In the genomic region with DNA sequence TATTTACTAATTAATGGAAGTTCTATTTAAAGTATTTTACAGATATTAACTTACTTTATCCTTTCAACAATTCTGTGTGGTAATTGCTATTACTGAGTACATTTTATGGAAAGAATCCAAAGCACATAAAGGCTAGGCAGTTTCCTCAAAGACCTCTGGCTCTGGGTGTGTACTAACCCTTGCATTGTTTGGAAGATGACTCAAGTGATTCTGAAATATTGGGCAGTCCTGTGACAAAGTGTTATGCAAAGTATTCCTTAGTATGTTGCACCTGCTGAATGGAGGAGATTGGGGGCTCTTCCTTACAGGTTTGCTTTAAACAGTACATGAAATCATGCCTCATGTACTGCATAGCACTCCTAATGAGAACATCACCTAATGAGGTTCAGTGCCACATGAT, we compare ENCODE assay signal across 19 mouse cellular contexts.
"Had no signal": no experiment of that assay in that cellular context is flagged by ENCODE, and none has a peak within 500 bp of the region (broad histone marks: within the 10 kb centered on the region; RNA-seq: fewer than 3 reads in every experiment).

No protein-coding gene starts in this region.

- H3K36me3 ChIP-seq: liver, embryonic 13.5 days; liver, embryonic 15.5 days; lung, embryonic 15.5 days; midbrain, embryonic 13.5 days; midbrain, embryonic 15.5 days; neural tube, embryonic 13.5 days; stomach, embryonic 15.5 days had no signal

- H3K27ac ChIP-seq: liver, embryonic 13.5 days; liver, embryonic 15.5 days; macrophage; midbrain, embryonic 13.5 days; midbrain, embryonic 15.5 days; neural tube, embryonic 13.5 days; stomach, embryonic 15.5 days had no signal

- ATAC-seq: liver, postnatal 0 days; lung, postnatal 0 days; midbrain, embryonic 13.5 days; midbrain, embryonic 15.5 days had no signal

- H3K9ac ChIP-seq: liver, embryonic 13.5 days; liver, embryonic 15.5 days; liver, postnatal 0 days; lung, embryonic 15.5 days; midbrain, embryonic 13.5 days; midbrain, embryonic 15.5 days; neural tube, embryonic 13.5 days; stomach, embryonic 15.5 days had no signal

- DNase-seq: liver, embryonic 13.5 days; liver, postnatal 0 days; lung, adult 2 months; lung, postnatal 14 days; lung, postnatal 36 days; right cerebral cortex, postnatal 14 days; thymus, adult 2 months; thymus, postnatal 25 days; thymus, postnatal 4 days had no signal

- H3K4me1 ChIP-seq: liver, embryonic 13.5 days; liver, embryonic 15.5 days; megakaryocyte, embryonic 14.5 days; midbrain, embryonic 13.5 days; midbrain, embryonic 15.5 days; neural tube, embryonic 13.5 days; stomach, embryonic 15.5 days had no signal

- H3K4me2 ChIP-seq: liver, embryonic 13.5 days; liver, embryonic 15.5 days; lung, embryonic 15.5 days; midbrain, embryonic 11.5 days; midbrain, embryonic 13.5 days; midbrain, embryonic 15.5 days; neural tube, embryonic 13.5 days; stomach, embryonic 15.5 days had no signal

- H3K9me3 ChIP-seq: liver, embryonic 13.5 days; liver, embryonic 15.5 days; lung, embryonic 15.5 days; megakaryocyte, embryonic 14.5 days; midbrain, embryonic 13.5 days; midbrain, embryonic 15.5 days; neural tube, embryonic 13.5 days; stomach, embryonic 15.5 days had no signal

- H3K4me3 ChIP-seq: liver, embryonic 13.5 days; liver, embryonic 15.5 days; lung, embryonic 15.5 days; megakaryocyte, embryonic 14.5 days; midbrain, embryonic 13.5 days; midbrain, embryonic 15.5 days; neural tube, embryonic 13.5 days; stomach, embryonic 15.5 days had no signal

- H3K27me3 ChIP-seq: liver, embryonic 13.5 days; liver, embryonic 15.5 days; lung, embryonic 15.5 days; megakaryocyte, embryonic 14.5 days; midbrain, embryonic 13.5 days; midbrain, embryonic 15.5 days; neural tube, embryonic 13.5 days; stomach, embryonic 15.5 days had no signal
